Mouse (Mus musculus): ENCODE results near the gene Frat1. TPM values are rescaled to one million over a fixed set of nuclear protein-coding genes. Genes with fewer than 3 reads are reported as not detected.
A peak's percentile ranks its signal among the peaks of the same experiment; 100 is the strongest.

Gene Frat1
- 10 to 100 TPM; 20.4 to 21.7 TPM for total RNA-seq (2021)

- intact Hi-C loops (cut with DNase I): no loop called here
- peak; percentile 90 for DNase-seq
Observed at GRCm38 (mm10) chr19:41829381-41830105, at the start of gene Frat1. Frat1 (plus strand) TSS chr19:41829970.

GRCm38 (mm10) chr19:41786896-41787295 lies 42.9 kb upstream of the Frat1 start:
- intact Hi-C loops (cut with DNase I): no loop called here
- DNase-seq: no peak

DNA sequence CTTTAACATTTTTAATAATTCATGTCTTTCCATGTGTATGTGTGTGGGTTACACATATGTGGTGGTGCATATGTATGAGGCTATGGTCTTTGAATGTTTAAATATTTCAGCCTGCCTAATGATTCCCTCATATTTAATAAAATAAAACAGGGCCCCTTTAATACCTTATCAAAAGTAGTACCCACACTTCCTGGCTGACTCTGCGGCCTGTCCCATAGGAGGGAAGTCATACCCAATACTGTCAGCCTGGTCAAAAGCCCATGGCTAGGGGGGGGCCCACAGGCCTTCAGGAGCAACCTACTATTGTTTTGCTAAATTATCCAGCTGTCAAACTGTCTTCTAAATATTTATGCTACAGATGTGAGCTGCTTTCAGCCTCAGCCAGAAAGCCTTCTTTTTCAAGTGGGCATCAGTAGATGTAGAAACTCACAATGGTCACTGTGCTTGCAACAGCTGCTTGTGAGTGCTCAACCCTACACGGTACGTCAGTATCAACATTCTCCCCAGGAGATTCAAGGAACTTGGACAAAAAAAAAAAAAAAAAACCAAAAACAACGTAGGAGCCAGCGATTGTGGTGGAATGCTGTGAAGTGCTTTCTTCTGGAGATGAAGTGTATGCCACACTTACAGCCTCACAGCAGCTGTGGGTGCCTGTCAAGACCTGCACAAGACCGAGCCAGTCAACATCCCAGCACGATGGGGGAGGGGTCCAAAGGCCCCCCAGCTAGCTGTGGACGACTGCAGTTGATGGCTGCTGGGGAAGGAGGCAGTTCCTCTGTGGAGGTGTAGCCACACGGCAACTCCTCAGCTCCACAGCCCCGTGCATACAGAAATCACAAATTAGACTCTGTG lies 40.4 kb upstream of the Frat1 start:
- no peak for DNase-seq
- intact Hi-C loops (cut with DNase I): no loop called here

DNA sequence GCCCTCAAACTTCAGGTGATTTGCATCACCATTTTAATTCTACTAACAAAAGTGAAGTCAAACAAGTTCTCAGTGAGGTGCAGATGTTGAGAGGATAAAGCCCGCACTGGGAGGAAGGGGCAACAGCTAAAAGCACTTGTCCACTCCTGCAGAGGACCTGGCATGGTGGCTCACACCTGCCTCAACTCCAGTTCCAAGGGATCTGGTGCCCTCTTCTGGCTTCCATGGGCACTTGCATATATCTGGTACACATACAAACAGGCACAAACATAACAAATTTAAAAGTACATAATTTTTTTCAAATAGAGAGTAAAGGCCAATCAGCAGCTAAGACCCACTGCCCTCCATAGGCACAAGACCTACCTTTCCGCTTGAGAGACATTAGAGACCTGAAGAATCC lies 38.4 kb upstream of the Frat1 start:
- intact Hi-C loops (cut with DNase I): no loop called here
- DNase-seq: no peak

GRCm38 (mm10) chr19:41792934-41793486 lies 36.8 kb upstream of the Frat1 start:
- intact Hi-C loops (cut with DNase I): no loop called here

DNA sequence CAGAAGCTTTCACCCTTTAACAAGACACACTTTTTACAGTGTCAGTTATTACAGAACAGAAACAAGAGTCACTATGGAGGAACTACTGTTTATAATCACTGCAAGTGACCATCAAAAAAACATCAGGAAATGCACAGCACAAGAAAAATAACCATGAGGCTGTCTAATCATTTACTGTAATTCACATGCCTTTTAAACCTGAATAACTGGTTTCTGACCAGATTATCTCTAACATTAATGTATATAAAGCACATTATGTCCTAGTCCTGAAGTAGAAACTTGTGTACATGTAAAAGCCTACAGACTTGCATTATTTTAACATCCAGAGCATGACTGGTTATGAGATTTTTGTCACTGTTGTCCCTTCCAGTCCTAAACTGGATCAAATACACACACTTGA lies 35.8 kb upstream of the Frat1 start:
- intact Hi-C loops (cut with DNase I): no loop called here
- DNase-seq: no peak

More at GRCm38 (mm10) chr19:41792934-41793486, 36.8 kb upstream of the Frat1 start:
- DNase-seq: no peak

DNA sequence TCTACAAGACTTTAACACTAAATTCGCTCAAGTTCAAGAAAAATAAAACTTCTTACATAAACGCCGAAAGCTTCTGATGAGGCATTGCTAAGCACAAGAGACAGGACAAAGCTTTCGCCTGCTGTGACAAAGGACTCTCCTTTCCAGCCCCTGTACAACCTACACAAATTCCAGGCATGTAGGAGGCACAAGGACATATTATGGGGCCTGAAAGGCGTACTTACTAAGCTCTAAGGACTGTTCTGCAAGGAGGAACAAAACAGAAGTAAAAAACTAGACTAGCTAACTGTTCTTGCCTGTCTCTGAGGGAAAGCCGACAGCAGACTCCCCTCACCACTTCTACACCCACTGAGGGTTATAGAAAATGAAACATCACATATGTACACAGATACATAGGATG lies 34.9 kb upstream of the Frat1 start:
- intact Hi-C loops (cut with DNase I): no loop called here
- DNase-seq: no peak

GRCm38 (mm10) chr19:41796148-41796760 lies 33.5 kb upstream of the Frat1 start:
- DNase-seq: no peak
- intact Hi-C loops (cut with DNase I): no loop called here

DNA sequence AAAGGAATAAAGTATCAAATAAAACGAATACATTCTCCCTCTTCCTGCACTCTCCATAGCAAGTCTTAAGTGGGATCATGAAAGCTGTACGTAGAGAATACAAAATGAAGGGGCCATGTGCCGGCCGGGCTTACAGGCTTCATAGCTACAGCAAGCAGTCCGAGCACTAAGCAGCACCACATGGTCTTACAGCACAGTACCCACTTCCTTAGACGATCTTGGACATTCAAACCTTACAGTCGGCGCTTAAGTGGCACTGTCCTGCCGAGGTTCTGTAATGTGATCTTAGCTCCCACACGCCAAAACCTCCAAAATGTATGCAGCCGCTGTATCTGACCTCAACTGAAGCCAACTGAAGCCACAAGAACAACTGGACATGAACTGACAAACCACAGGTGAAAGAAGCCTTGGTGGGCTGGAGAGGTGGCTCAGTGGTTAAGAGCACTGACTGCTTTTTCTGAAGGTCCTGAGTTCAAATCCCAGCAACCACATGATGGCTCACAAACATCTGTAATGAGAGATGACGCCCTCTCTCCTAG lies 32.9 kb upstream of the Frat1 start:
- intact Hi-C loops (cut with DNase I): no loop called here

DNA sequence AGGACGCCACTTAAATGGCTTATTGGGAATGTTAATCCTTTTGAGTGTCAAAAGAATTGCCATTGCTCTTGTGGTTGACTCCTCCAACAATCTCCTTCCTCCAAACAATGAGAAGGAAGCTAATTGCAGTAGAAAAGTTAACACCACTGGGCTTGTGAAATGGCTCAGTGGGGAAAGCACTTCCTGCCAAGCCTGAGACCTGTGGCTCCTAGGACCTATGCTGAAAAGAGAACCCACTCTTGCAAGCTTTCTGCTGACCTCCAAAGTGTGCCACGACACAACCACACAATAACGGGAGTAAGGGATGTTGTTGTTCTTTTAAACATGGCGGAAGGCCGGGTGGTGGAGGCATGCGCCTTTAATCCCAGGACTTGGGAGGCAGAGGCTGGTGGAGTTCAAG lies 32.2 kb upstream of the Frat1 start:
- intact Hi-C loops (cut with DNase I): no loop called here
- no peak for DNase-seq

More for the DNA sequence above, 32.9 kb upstream of the Frat1 start:
- DNase-seq: no peak

DNA sequence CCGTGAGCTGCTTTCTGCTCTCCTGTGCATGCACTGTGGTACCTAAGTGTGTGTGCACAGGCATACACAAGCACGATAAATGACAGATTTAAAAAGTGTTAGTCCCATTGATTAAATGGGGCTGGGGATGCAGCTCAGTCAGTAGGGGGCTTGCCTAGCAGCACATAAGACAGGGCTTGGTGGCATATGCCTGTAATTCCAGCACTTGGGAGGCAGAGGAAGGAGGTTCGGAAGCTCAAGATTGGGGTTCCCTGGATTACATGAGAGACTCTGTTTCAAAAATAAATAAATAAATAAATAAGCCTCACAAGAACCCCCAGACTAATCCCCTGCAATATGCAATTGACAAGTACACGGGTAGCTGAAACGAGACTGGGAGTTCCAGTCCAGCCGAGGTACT lies 29.3 kb upstream of the Frat1 start:
- intact Hi-C loops (cut with DNase I): no loop called here
- DNase-seq: no peak

DNA sequence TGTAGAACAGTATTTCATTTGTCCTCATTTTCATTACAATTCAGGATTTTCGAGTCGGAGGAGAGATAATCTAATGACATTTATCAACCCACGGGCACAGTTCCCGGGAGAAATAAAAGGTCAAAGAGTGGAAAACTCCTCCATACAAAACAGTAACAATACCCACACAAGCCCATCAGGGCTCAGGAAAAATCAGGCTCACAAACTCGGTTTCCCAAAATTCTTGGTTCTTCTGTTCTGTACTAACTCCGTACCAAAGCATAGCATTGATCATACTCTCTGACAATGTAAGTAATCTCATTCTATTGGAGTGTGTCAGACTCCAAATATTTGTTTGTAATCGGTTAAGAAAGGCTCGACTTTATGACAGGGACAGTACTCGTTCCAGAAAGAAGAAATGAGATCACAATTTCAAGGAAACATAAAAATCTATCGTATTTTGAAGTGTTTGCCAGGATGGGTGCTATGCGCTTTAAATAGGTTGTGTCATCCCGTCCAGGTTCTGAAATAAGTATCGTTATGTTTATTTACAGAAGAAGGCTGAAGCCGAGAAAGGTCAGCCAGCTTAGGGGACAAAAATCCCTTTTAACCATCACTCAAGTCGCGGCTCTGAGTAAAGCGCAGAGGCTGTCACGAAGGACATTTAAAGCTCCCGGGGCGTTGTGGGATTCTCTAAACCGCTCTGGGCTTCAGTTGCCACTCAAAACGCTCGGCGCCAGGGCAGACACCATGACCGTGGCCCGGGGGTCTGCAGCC lies 28.6 kb upstream of the Frat1 start:
- intact Hi-C loops (cut with DNase I): no loop called here
- DNase-seq: no peak

- intact Hi-C loops (cut with DNase I): no loop called here
- DNase-seq: peak; percentile 94
Observed at GRCm38 (mm10) chr19:41801742-41802369, 27.9 kb upstream of the Frat1 start, which contains the start of gene Arhgap19. Arhgap19 (minus strand) TSS chr19:41802047.

GRCm38 (mm10) chr19:41803322-41803721 lies 26.4 kb upstream of the Frat1 start:
- DNase-seq: no peak

GRCm38 (mm10) chr19:41805831-41806230 lies 23.9 kb upstream of the Frat1 start:
- intact Hi-C loops (cut with DNase I): no loop called here
- DNase-seq: no peak

More at GRCm38 (mm10) chr19:41803322-41803721, 26.4 kb upstream of the Frat1 start:
- intact Hi-C loops (cut with DNase I): no loop called here

DNA sequence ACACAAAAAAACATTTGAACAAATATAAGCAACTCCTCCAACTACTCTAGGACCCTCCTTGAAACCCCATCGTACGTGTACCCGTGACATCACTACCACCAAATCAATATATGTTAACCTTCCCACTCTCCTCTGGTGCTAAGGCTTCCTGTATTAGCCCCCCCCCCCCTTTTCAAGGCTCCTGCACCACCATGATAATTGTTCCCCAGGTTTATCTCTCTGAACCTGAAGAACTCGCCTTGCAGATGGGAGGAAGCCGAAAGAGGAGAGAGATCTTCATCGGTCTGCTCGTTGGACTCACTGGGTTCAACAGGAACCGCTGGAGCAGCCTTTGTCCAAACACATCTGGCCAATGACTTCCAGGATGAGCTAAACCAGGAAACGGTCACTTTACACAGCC lies 22.3 kb upstream of the Frat1 start:
- intact Hi-C loops (cut with DNase I): no loop called here
- no peak for DNase-seq

GRCm38 (mm10) chr19:41808104-41808634 lies 21.6 kb upstream of the Frat1 start:
- intact Hi-C loops (cut with DNase I): no loop called here
- DNase-seq: no peak

GRCm38 (mm10) chr19:41810074-41810473 lies 19.7 kb upstream of the Frat1 start:
- no peak for DNase-seq
- intact Hi-C loops (cut with DNase I): no loop called here

- DNase-seq: no peak
- intact Hi-C loops (cut with DNase I): no loop called here
Observed at GRCm38 (mm10) chr19:41812525-41812924, 17.2 kb upstream of the Frat1 start.
